Mouse (Mus musculus) cerebral cortex, adult 2 months (tissue): Measurements from ENCODE around the gene Hlcs.

Experiments
- WGBS: fragments of 180-500 bp; shearing (Covaris S2); methylation state at CpG from one replicate; pipeline ENCODE4 v1.1.7; 2018; 5-methylcytosine and 5-hydroxymethylcytosine counted together

The Hlcs gene

GRCm38 (mm10) chr16:94327781-94328711 is 14.7 kb upstream of the Hlcs start, which contains the start of gene Ripply3:
TSS of gene Ripply3 (plus strand) at chr16:94328420.
- WGBS, result 3% methylated on average over 63 of the region's 63 CpGs

GRCm38 (mm10) chr16:94326008-94326407 is 12.6 kb upstream of the Hlcs start:
- 92% methylated on average over 3 of the region's 3 CpGs for WGBS

- WGBS, result 72% methylated on average over 5 of the region's 5 CpGs
Observed at GRCm38 (mm10) chr16:94323681-94324080, 10.3 kb upstream of the Hlcs start.

GRCm38 (mm10) chr16:94320223-94320622 is 6.9 kb upstream of the Hlcs start:
- WGBS, result 85% methylated on average over 5 of the region's 5 CpGs

GRCm38 (mm10) chr16:94317752-94318151 is 4.4 kb upstream of the Hlcs start:
- 85% methylated on average over 5 of the region's 5 CpGs for WGBS

GRCm38 (mm10) chr16:94315215-94315614 is 1.8 kb upstream of the Hlcs start:
- WGBS, result 63% methylated on average over 1 of the region's 1 CpGs

- 84% methylated on average over 5 of the region's 5 CpGs for WGBS
Observed at GRCm38 (mm10) chr16:94314626-94315025, 1.3 kb upstream of the Hlcs start.

GRCm38 (mm10) chr16:94312663-94313228 is 625 bp downstream of the Hlcs start:
- under 1% methylated on average over 20 of the region's 20 CpGs for WGBS

GRCm38 (mm10) chr16:94311931-94312330 is 1.4 kb downstream of the Hlcs start:
- 24% methylated on average over 4 of the region's 4 CpGs for WGBS

GRCm38 (mm10) chr16:94311416-94311815 is 2.0 kb downstream of the Hlcs start:
- 42% methylated on average over 1 of the region's 1 CpGs for WGBS

GRCm38 (mm10) chr16:94309025-94309424 is 4.3 kb downstream of the Hlcs start:
- 66% methylated on average over 4 of the region's 4 CpGs for WGBS

- WGBS, result 41% methylated on average over 6 of the region's 6 CpGs
Observed at GRCm38 (mm10) chr16:94307942-94308341, 5.4 kb downstream of the Hlcs start.

GRCm38 (mm10) chr16:94307526-94307925 is 5.8 kb downstream of the Hlcs start:
- 46% methylated on average over 6 of the region's 6 CpGs for WGBS

- WGBS, result 34% methylated on average over 6 of the region's 6 CpGs
Observed at GRCm38 (mm10) chr16:94303203-94303535, 10.2 kb downstream of the Hlcs start.

- 8% methylated on average over 30 of the region's 30 CpGs for WGBS
Observed at GRCm38 (mm10) chr16:94302274-94303202, 10.8 kb downstream of the Hlcs start.

GRCm38 (mm10) chr16:94301696-94302095 is 11.7 kb downstream of the Hlcs start:
- 75% methylated on average over 5 of the region's 5 CpGs for WGBS

- 89% methylated on average over 4 of the region's 4 CpGs for WGBS
Observed at GRCm38 (mm10) chr16:94301194-94301593, 12.2 kb downstream of the Hlcs start.

- WGBS, result 69% methylated on average over 4 of the region's 4 CpGs
Observed at GRCm38 (mm10) chr16:94299210-94299609, 14.2 kb downstream of the Hlcs start.

- WGBS, result 91% methylated on average over 5 of the region's 5 CpGs
Observed at GRCm38 (mm10) chr16:94298081-94298480, 15.3 kb downstream of the Hlcs start.

- 86% methylated on average over 4 of the region's 4 CpGs for WGBS
Observed at GRCm38 (mm10) chr16:94291141-94291540, 22.2 kb downstream of the Hlcs start.

GRCm38 (mm10) chr16:94290073-94290999 is 23.0 kb downstream of the Hlcs start:
- 5% methylated on average over 52 of the region's 52 CpGs for WGBS
